Mouse (Mus musculus): ENCODE results near the gene Hist1h2ae.

DNA sequence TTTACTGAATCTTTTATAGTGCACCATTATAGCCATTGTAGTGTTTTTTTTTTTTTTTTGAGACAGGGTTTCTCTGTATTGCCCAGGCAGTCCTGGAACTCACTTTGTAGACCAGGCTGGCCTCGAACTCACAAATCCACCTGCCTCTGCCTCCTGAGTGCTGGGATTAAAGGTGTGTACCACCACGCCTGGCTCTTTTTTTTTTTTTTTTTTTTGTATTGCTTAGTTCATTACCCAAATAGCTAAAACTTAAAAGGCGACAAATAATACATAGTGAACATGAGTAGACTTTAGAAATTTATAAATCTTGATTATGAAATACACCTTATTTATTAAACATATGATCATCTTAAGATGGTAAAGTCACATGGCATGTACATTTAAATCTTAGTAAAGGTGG is 29.5 kb downstream of the Hist1h2ae start:
- no peak for TF ChIP-seq CTCF (IDR thresholded peaks at IDR 0.05; ENCODE audit: control insufficient read depth, insufficient read depth, low read length)
- no peak for TF ChIP-seq POLR2A (IDR thresholded peaks at IDR 0.05; ENCODE audit: borderline replicate concordance, control insufficient read depth, low read depth, low read length)

All from bone marrow, adult 2 months (tissue).